Mouse (Mus musculus): Measurements from ENCODE around the gene Astn2. TPM values are rescaled to one million over a fixed set of nuclear protein-coding genes. Genes with fewer than 3 reads are reported as not detected.

Astn2 gene
- total and polyA plus RNA-seq, 3 experiments, result 0.50 to 0.90 (median 0.78) TPM

- intact Hi-C loops (cut with DNase I), result no loop called here
- WGBS, result 79% methylated on average over 5 of the region's 5 CpGs
- H3K36me3 ChIP-seq (ENCODE audit: control insufficient read depth, insufficient read depth, low read length), result no peaks in the 10 kb centered on the region
- no peak for TF ChIP-seq EP300 (IDR thresholded peaks at IDR 0.05; ENCODE audit: insufficient read depth, low read depth, low read length)
- TF ChIP-seq CTCF (IDR thresholded peaks at IDR 0.05), result no peak
- no peak overlapping the region for H3K27ac ChIP-seq
- H3K4me1 ChIP-seq (ENCODE audit: control insufficient read depth, insufficient read depth, low read length), result no peaks in the 10 kb centered on the region
- no peaks in the 10 kb centered on the region for H3K79me2 ChIP-seq (replicated peaks; ENCODE audit: control insufficient read depth, insufficient read depth, low read length)
- H3K9ac ChIP-seq (ENCODE audit: low read depth, low read length), result no peak overlapping the region
- no peak overlapping the region for H3K4me3 ChIP-seq
- DNase-seq, result no peak
- H3K27me3 ChIP-seq (ENCODE audit: control insufficient read depth, insufficient read depth, low read length), result no peaks in the 10 kb centered on the region
Measured at GRCm38 (mm10) chr4:65402286-65402685, 1002.1 kb downstream of the Astn2 start.

GRCm38 (mm10) chr4:65399457-65399856 lies 1005.0 kb downstream of the Astn2 start:
- H3K79me2 ChIP-seq (replicated peaks; ENCODE audit: control insufficient read depth, insufficient read depth, low read length), result no peaks in the 10 kb centered on the region
- H3K4me3 ChIP-seq, result no peak overlapping the region
- no peaks in the 10 kb centered on the region for H3K27me3 ChIP-seq (ENCODE audit: control insufficient read depth, insufficient read depth, low read length)
- 63% methylated on average over 4 of the region's 4 CpGs for WGBS
- no peak overlapping the region for H3K27ac ChIP-seq
- H3K36me3 ChIP-seq (ENCODE audit: control insufficient read depth, insufficient read depth, low read length), result no peaks in the 10 kb centered on the region
- no peaks in the 10 kb centered on the region for H3K4me1 ChIP-seq (ENCODE audit: control insufficient read depth, insufficient read depth, low read length)
- DNase-seq, result no peak
- intact Hi-C loops (cut with DNase I), result no loop called here
- TF ChIP-seq POLR2A (IDR thresholded peaks at IDR 0.05; ENCODE audit: insufficient read depth, low read depth, low read length) (no peak), EP300 (IDR thresholded peaks at IDR 0.05; ENCODE audit: insufficient read depth, low read depth, low read length) (no peak), CTCF (IDR thresholded peaks at IDR 0.05) (no peak)
- no peak overlapping the region for H3K9ac ChIP-seq (ENCODE audit: low read depth, low read length)

- no peaks in the 10 kb centered on the region for H3K79me2 ChIP-seq (replicated peaks; ENCODE audit: control insufficient read depth, insufficient read depth, low read length)
- WGBS, result 57% methylated on average over 3 of the region's 3 CpGs
- H3K27me3 ChIP-seq (ENCODE audit: control insufficient read depth, insufficient read depth, low read length), result no peaks in the 10 kb centered on the region
- no peak overlapping the region for H3K27ac ChIP-seq
- no peak for DNase-seq
- intact Hi-C loops (cut with DNase I), result no loop called here
- no peak overlapping the region for H3K4me3 ChIP-seq
- no peak overlapping the region for H3K9ac ChIP-seq (ENCODE audit: low read depth, low read length)
- no peaks in the 10 kb centered on the region for H3K4me1 ChIP-seq (ENCODE audit: control insufficient read depth, insufficient read depth, low read length)
- H3K36me3 ChIP-seq (ENCODE audit: control insufficient read depth, insufficient read depth, low read length), result no peaks in the 10 kb centered on the region
- TF ChIP-seq EP300 (IDR thresholded peaks at IDR 0.05; ENCODE audit: insufficient read depth, low read depth, low read length) (no peak), CTCF (IDR thresholded peaks at IDR 0.05) (no peak), POLR2A (IDR thresholded peaks at IDR 0.05; ENCODE audit: insufficient read depth, low read depth, low read length) (no peak)
Measured at GRCm38 (mm10) chr4:65396806-65397205, 1007.6 kb downstream of the Astn2 start.

GRCm38 (mm10) chr4:65391001-65391400 lies 1013.4 kb downstream of the Astn2 start:
- 67% methylated on average over 4 of the region's 4 CpGs for WGBS
- no peak for DNase-seq
- H3K4me3 ChIP-seq, result no peak overlapping the region
- H3K4me1 ChIP-seq (ENCODE audit: control insufficient read depth, insufficient read depth, low read length), result no peaks in the 10 kb centered on the region; the same call in 1 of the 2 replicates
- no peaks in the 10 kb centered on the region for H3K36me3 ChIP-seq (ENCODE audit: control insufficient read depth, insufficient read depth, low read length)
- no peaks in the 10 kb centered on the region for H3K79me2 ChIP-seq (replicated peaks; ENCODE audit: control insufficient read depth, insufficient read depth, low read length)
- no peak overlapping the region for H3K9ac ChIP-seq (ENCODE audit: low read depth, low read length)
- TF ChIP-seq CTCF (IDR thresholded peaks at IDR 0.05) (no peak), POLR2A (IDR thresholded peaks at IDR 0.05; ENCODE audit: insufficient read depth, low read depth, low read length) (no peak), EP300 (IDR thresholded peaks at IDR 0.05; ENCODE audit: insufficient read depth, low read depth, low read length) (no peak)
- no peak overlapping the region for H3K27ac ChIP-seq
- no peaks in the 10 kb centered on the region for H3K27me3 ChIP-seq (ENCODE audit: control insufficient read depth, insufficient read depth, low read length)
- intact Hi-C loops (cut with DNase I), result no loop called here

GRCm38 (mm10) chr4:65383070-65383469 lies 1021.3 kb downstream of the Astn2 start:
- H3K27me3 ChIP-seq (ENCODE audit: control insufficient read depth, insufficient read depth, low read length), result no peaks in the 10 kb centered on the region
- H3K9ac ChIP-seq (ENCODE audit: low read depth, low read length), result no peak overlapping the region
- no peak overlapping the region for H3K4me3 ChIP-seq
- intact Hi-C loops (cut with DNase I), result no loop called here
- no peaks in the 10 kb centered on the region for H3K4me1 ChIP-seq (ENCODE audit: control insufficient read depth, insufficient read depth, low read length)
- H3K79me2 ChIP-seq (replicated peaks; ENCODE audit: control insufficient read depth, insufficient read depth, low read length), result no peaks in the 10 kb centered on the region
- TF ChIP-seq EP300 (IDR thresholded peaks at IDR 0.05; ENCODE audit: insufficient read depth, low read depth, low read length) (no peak), CTCF (IDR thresholded peaks at IDR 0.05) (no peak), POLR2A (IDR thresholded peaks at IDR 0.05; ENCODE audit: insufficient read depth, low read depth, low read length) (no peak)
- H3K36me3 ChIP-seq (ENCODE audit: control insufficient read depth, insufficient read depth, low read length), result no peaks in the 10 kb centered on the region
- no peak for DNase-seq
- H3K27ac ChIP-seq, result no peak overlapping the region
- WGBS, result 86% methylated on average over 4 of the region's 4 CpGs

GRCm38 (mm10) chr4:65379461-65379860 lies 1025.0 kb downstream of the Astn2 start:
- no peaks in the 10 kb centered on the region for H3K27me3 ChIP-seq (ENCODE audit: control insufficient read depth, insufficient read depth, low read length)
- no peak overlapping the region for H3K9ac ChIP-seq (ENCODE audit: low read depth, low read length)
- H3K4me1 ChIP-seq (ENCODE audit: control insufficient read depth, insufficient read depth, low read length), result no peaks in the 10 kb centered on the region
- TF ChIP-seq EP300 (IDR thresholded peaks at IDR 0.05; ENCODE audit: insufficient read depth, low read depth, low read length), result no peak
- TF ChIP-seq POLR2A (IDR thresholded peaks at IDR 0.05; ENCODE audit: insufficient read depth, low read depth, low read length), result no peak
- TF ChIP-seq CTCF (IDR thresholded peaks at IDR 0.05), result no peak
- H3K36me3 ChIP-seq (ENCODE audit: control insufficient read depth, insufficient read depth, low read length), result no peaks in the 10 kb centered on the region
- intact Hi-C loops (cut with DNase I), result no loop called here
- WGBS, result 84% methylated on average over 4 of the region's 4 CpGs
- no peak overlapping the region for H3K4me3 ChIP-seq
- H3K27ac ChIP-seq, result no peak overlapping the region
- no peak for DNase-seq
- no peaks in the 10 kb centered on the region for H3K79me2 ChIP-seq (replicated peaks; ENCODE audit: control insufficient read depth, insufficient read depth, low read length)

Measured in heart, adult 2 months (tissue).